Comparison of ENCODE assay signal across 12 mouse cellular contexts in genomic region chr5:30107186-30107585, GRCm38 (mm10). TPM values are rescaled to one million over a fixed set of nuclear protein-coding genes. Genes with fewer than 3 reads are reported as not detected.
DNase-seq lines count a peak whose midpoint lies in the region; ATAC-seq and TF ChIP-seq lines count a peak whose summit lies in the region.
"Had no signal": no experiment of that assay in that cellular context is flagged by ENCODE, and none has a peak within 500 bp of the region (broad histone marks: within the 10 kb centered on the region; RNA-seq: fewer than 3 reads in every experiment).

No protein-coding gene starts in this region.

- peak; percentile 9 for DNase-seq in liver, postnatal 0 days
- no peak for DNase-seq in liver
- DNase-seq in forebrain, embryonic 14.5 days (ENCODE audit: low spot score), result peak; percentile 79
- peak; percentile 82 for DNase-seq in midbrain, embryonic 10.5 days (ENCODE audit: low spot score)
- no peak for DNase-seq in layer of hippocampus, postnatal 10 days (ENCODE audit: low spot score in 2 of 2)
- DNase-seq in adrenal gland, postnatal 4 days (ENCODE audit: low spot score in 2 of 2), result no peak
- no peak for DNase-seq in liver, embryonic 11.5 days (ENCODE audit: low spot score)

- TF ChIP-seq EP300 in liver, postnatal 0 days (IDR thresholded peaks at IDR 0.05; ENCODE audit: low read depth), result no peak

- no peaks in the 10 kb centered on the region for H3K36me3 ChIP-seq in liver, postnatal 0 days (replicated peaks; ENCODE audit: insufficient read depth, low read length)
- H3K36me3 ChIP-seq in forebrain, embryonic 14.5 days (ENCODE audit: control insufficient read depth, insufficient read depth, low read length), result peaks cover 13% of the 10 kb centered on the region; the same call in 1 of the 2 replicates
- H3K36me3 ChIP-seq in midbrain, embryonic 10.5 days, result no peaks in the 10 kb centered on the region
- no peaks in the 10 kb centered on the region for H3K36me3 ChIP-seq in liver, embryonic 11.5 days (ENCODE audit: control insufficient read depth, insufficient read depth, low read length)
- H3K36me3 ChIP-seq: heart, embryonic 15.5 days; liver, embryonic 15.5 days had no signal

- 33% methylated on average over 3 of the region's 7 CpGs for WGBS in liver, postnatal 0 days (ENCODE audit: insufficient replicate concordance)
- WGBS in forebrain, embryonic 14.5 days, result 1% methylated on average over 7 of the region's 7 CpGs
- WGBS in midbrain, embryonic 10.5 days, result under 1% methylated on average over 7 of the region's 7 CpGs
- WGBS in olfactory bulb, adult 2 months, result 27% methylated on average over 7 of the region's 7 CpGs
- WGBS in liver, embryonic 11.5 days, result 23% methylated on average over 7 of the region's 7 CpGs

- no peaks in the 10 kb centered on the region for H3K9me3 ChIP-seq in liver, postnatal 0 days (ENCODE audit: low read length)
- no peaks in the 10 kb centered on the region for H3K9me3 ChIP-seq in forebrain, embryonic 14.5 days (replicated peaks; ENCODE audit: control insufficient read depth, low read length)
- no peaks in the 10 kb centered on the region for H3K9me3 ChIP-seq in midbrain, embryonic 10.5 days (replicated peaks)
- H3K9me3 ChIP-seq in liver, embryonic 11.5 days (ENCODE audit: control insufficient read depth, low read length), result no peaks in the 10 kb centered on the region
- H3K9me3 ChIP-seq: heart, embryonic 15.5 days; liver, embryonic 15.5 days had no signal

- peaks cover 61% of the 10 kb centered on the region for H3K27me3 ChIP-seq in liver, postnatal 0 days (ENCODE audit: insufficient read depth, low read length)
- H3K27me3 ChIP-seq in forebrain, embryonic 14.5 days (replicated peaks; ENCODE audit: control insufficient read depth, insufficient read depth, low read length), result no peaks in the 10 kb centered on the region
- peaks cover 73% of the 10 kb centered on the region for H3K27me3 ChIP-seq in midbrain, embryonic 10.5 days (ENCODE audit: low read depth, poor library complexity, severe bottlenecking)
- peaks cover 81% of the 10 kb centered on the region for H3K27me3 ChIP-seq in liver, embryonic 11.5 days (replicated peaks; ENCODE audit: control insufficient read depth, insufficient read depth, low read length)

- H3K27ac ChIP-seq in liver, postnatal 0 days (ENCODE audit: low read depth), result no peak overlapping the region
- H3K27ac ChIP-seq in forebrain, embryonic 14.5 days (ENCODE audit: low read depth, low read length), result peak overlapping the region; percentile 84
- peak overlapping the region; percentile 89 for H3K27ac ChIP-seq in midbrain, embryonic 10.5 days (replicated peaks)
- H3K27ac ChIP-seq in olfactory bulb, adult 2 months (ENCODE audit: insufficient read depth, low read depth, low read length), result no peak overlapping the region
- H3K27ac ChIP-seq in liver, embryonic 11.5 days (ENCODE audit: low read depth, low read length), result no peak overlapping the region
- H3K27ac ChIP-seq: heart, embryonic 15.5 days; liver, embryonic 15.5 days had no signal

- H3K4me1 ChIP-seq in liver, postnatal 0 days (ENCODE audit: insufficient read depth), result peaks cover 22% of the 10 kb centered on the region
- H3K4me1 ChIP-seq in forebrain, embryonic 14.5 days (ENCODE audit: control insufficient read depth, insufficient read depth, low read length), result peaks cover 40% of the 10 kb centered on the region
- H3K4me1 ChIP-seq in midbrain, embryonic 10.5 days, result peaks cover 76% of the 10 kb centered on the region
- peaks cover 38% of the 10 kb centered on the region for H3K4me1 ChIP-seq in olfactory bulb, adult 2 months (ENCODE audit: control insufficient read depth, insufficient read depth, low read length)
- peaks cover 11% of the 10 kb centered on the region for H3K4me1 ChIP-seq in liver, embryonic 11.5 days (replicated peaks; ENCODE audit: control insufficient read depth, insufficient read depth, low read length)

- no peak for ATAC-seq in liver, postnatal 0 days
- ATAC-seq in forebrain, embryonic 14.5 days, result peak; percentile 43; the same call in 1 of the 2 replicates
- no peak for ATAC-seq in liver, embryonic 11.5 days (replicated peaks; ENCODE audit: low FRiP score)

- TF ChIP-seq POLR2A in olfactory bulb, adult 2 months (IDR thresholded peaks at IDR 0.05; ENCODE audit: insufficient read depth, low read depth, low read length), result no peak

- no peak for TF ChIP-seq CTCF in liver, postnatal 0 days (IDR thresholded peaks at IDR 0.05; ENCODE audit: low read depth)
- TF ChIP-seq CTCF in olfactory bulb, adult 2 months (IDR thresholded peaks at IDR 0.05; ENCODE audit: insufficient read depth, low read depth, low read length), result no peak

- H3K4me2 ChIP-seq in liver, postnatal 0 days (ENCODE audit: low read depth, low read length), result no peak overlapping the region
- peak overlapping the region; percentile 96 for H3K4me2 ChIP-seq in forebrain, embryonic 14.5 days (ENCODE audit: low read length)
- H3K4me2 ChIP-seq in liver, embryonic 11.5 days, result no peak overlapping the region
- H3K4me2 ChIP-seq: heart, embryonic 15.5 days; liver, embryonic 15.5 days had no signal

- no peak overlapping the region for H3K9ac ChIP-seq in liver, postnatal 0 days (replicated peaks)
- peak overlapping the region; percentile 84 for H3K9ac ChIP-seq in forebrain, embryonic 14.5 days (ENCODE audit: low read length)
- no peak overlapping the region for H3K9ac ChIP-seq in liver, embryonic 11.5 days (ENCODE audit: low read depth, low read length)
- H3K9ac ChIP-seq: heart, embryonic 15.5 days; liver, embryonic 15.5 days had no signal

- no peak overlapping the region for H3K4me3 ChIP-seq in liver, postnatal 0 days (ENCODE audit: low read depth, low read length)
- peak overlapping the region; percentile 70 for H3K4me3 ChIP-seq in forebrain, embryonic 14.5 days (ENCODE audit: low read depth, low read length)
- H3K4me3 ChIP-seq in midbrain, embryonic 10.5 days, result peak overlapping the region; percentile 71
- H3K4me3 ChIP-seq in olfactory bulb, adult 2 months (ENCODE audit: insufficient read depth, low read depth, low read length), result 0 out of 2 replicates have a peak overlapping the region, but pooled peaks have one; percentile 3
- no peak overlapping the region for H3K4me3 ChIP-seq in liver, embryonic 11.5 days (ENCODE audit: low read depth, low read length)
- H3K4me3 ChIP-seq: heart, embryonic 15.5 days; liver, embryonic 15.5 days had no signal

RNA-seq across cellular contexts. Expression of gene 3110082J24Rik, which starts 1.3 kb away (rescaled TPM):
- polyA plus RNA-seq in liver, postnatal 0 days (2015; fragmentation: Nextera tagmentation; extraction: Ambion mirVana), result not detected in 2 replicates
- 4.6 and 7.1 TPM in 2 replicates for polyA plus RNA-seq in forebrain, embryonic 14.5 days (2014; fragmentation: Nextera tagmentation; extraction: Ambion mirVana)
- 2.4 and 3.7 TPM in 2 replicates for polyA plus RNA-seq in midbrain, embryonic 10.5 days (2016; fragmentation: Nextera tagmentation; extraction: Ambion mirVana)
- not detected in 2 replicates for polyA plus RNA-seq in olfactory bulb, adult 2 months (2012; ENCODE audit: insufficient read depth, insufficient read length, low replicate concordance, missing spikeins)
- total RNA-seq in layer of hippocampus, postnatal 10 days (2021), result 1 to 10 TPM; 5.0 TPM
- not detected for total RNA-seq in adrenal gland, postnatal 4 days (2021)
- polyA plus RNA-seq in liver, embryonic 11.5 days (2014; fragmentation: Nextera tagmentation; extraction: Ambion mirVana), result not detected in 2 replicates
- polyA plus RNA-seq: heart, embryonic 15.5 days; kidney, embryonic 16.5 days; liver, embryonic 15.5 days; stomach, embryonic 16.5 days had no signal

RNA-seq across cellular contexts. Expression of gene Garem2, which starts 2.2 kb away (rescaled TPM):
- polyA plus RNA-seq in liver, postnatal 0 days (2015; fragmentation: Nextera tagmentation; extraction: Ambion mirVana), result 0.02 TPM in 1 of 2 replicates, not detected in the other
- 11.3 and 12.7 TPM in 2 replicates for polyA plus RNA-seq in forebrain, embryonic 14.5 days (2014; fragmentation: Nextera tagmentation; extraction: Ambion mirVana)
- 6.9 and 9.4 TPM in 2 replicates for polyA plus RNA-seq in midbrain, embryonic 10.5 days (2016; fragmentation: Nextera tagmentation; extraction: Ambion mirVana)
- not detected in 2 replicates for polyA plus RNA-seq in olfactory bulb, adult 2 months (2012; ENCODE audit: insufficient read depth, insufficient read length, low replicate concordance, missing spikeins)
- 10 to 100 TPM; 14.5 to 15.8 TPM for total RNA-seq in layer of hippocampus, postnatal 10 days (2021)
- under 1 TPM; 0.08 to 0.23 TPM for total RNA-seq in adrenal gland, postnatal 4 days (2021)
- 0.18 and 0.35 TPM in 2 replicates for polyA plus RNA-seq in liver, embryonic 11.5 days (2014; fragmentation: Nextera tagmentation; extraction: Ambion mirVana)

RNA-seq across cellular contexts. Expression of gene Tyms, which starts 33.8 kb away (rescaled TPM):
- 84.6 and 101 TPM in 2 replicates for polyA plus RNA-seq in liver, postnatal 0 days (2015; fragmentation: Nextera tagmentation; extraction: Ambion mirVana)
- polyA plus RNA-seq in forebrain, embryonic 14.5 days (2014; fragmentation: Nextera tagmentation; extraction: Ambion mirVana), result 117 and 142 TPM in 2 replicates
- 294 and 321 TPM in 2 replicates for polyA plus RNA-seq in midbrain, embryonic 10.5 days (2016; fragmentation: Nextera tagmentation; extraction: Ambion mirVana)
- polyA plus RNA-seq in olfactory bulb, adult 2 months (2012; ENCODE audit: insufficient read depth, insufficient read length, low replicate concordance, missing spikeins), result not detected in 2 replicates
- 1 to 10 TPM; 9.4 to 9.5 TPM for total RNA-seq in layer of hippocampus, postnatal 10 days (2021)
- 10 to 100 TPM; 67.7 to 73.3 TPM for total RNA-seq in adrenal gland, postnatal 4 days (2021)
- polyA plus RNA-seq in liver, embryonic 11.5 days (2014; fragmentation: Nextera tagmentation; extraction: Ambion mirVana), result 344 and 357 TPM in 2 replicates

RNA-seq across cellular contexts. Expression of gene Hadha, which starts 47.8 kb away (rescaled TPM):
- polyA plus RNA-seq in liver, postnatal 0 days (2015; fragmentation: Nextera tagmentation; extraction: Ambion mirVana), result 224 and 228 TPM in 2 replicates
- 64.9 and 65.8 TPM in 2 replicates for polyA plus RNA-seq in forebrain, embryonic 14.5 days (2014; fragmentation: Nextera tagmentation; extraction: Ambion mirVana)
- polyA plus RNA-seq in midbrain, embryonic 10.5 days (2016; fragmentation: Nextera tagmentation; extraction: Ambion mirVana), result 101 and 115 TPM in 2 replicates
- 248 TPM in 1 of 2 replicates, not detected in the other for polyA plus RNA-seq in olfactory bulb, adult 2 months (2012; ENCODE audit: insufficient read depth, insufficient read length, low replicate concordance, missing spikeins)
- total RNA-seq in layer of hippocampus, postnatal 10 days (2021), result 10 to 100 TPM; 69.7 to 95.5 TPM
- total RNA-seq in adrenal gland, postnatal 4 days (2021), result 100 to 1,000 TPM; 374 to 422 TPM
- 122 and 128 TPM in 2 replicates for polyA plus RNA-seq in liver, embryonic 11.5 days (2014; fragmentation: Nextera tagmentation; extraction: Ambion mirVana)

RNA-seq across cellular contexts. Expression of gene Hadhb, which starts 47.9 kb away (rescaled TPM):
- polyA plus RNA-seq in liver, postnatal 0 days (2015; fragmentation: Nextera tagmentation; extraction: Ambion mirVana), result 421 and 447 TPM in 2 replicates
- 75.6 and 80.9 TPM in 2 replicates for polyA plus RNA-seq in forebrain, embryonic 14.5 days (2014; fragmentation: Nextera tagmentation; extraction: Ambion mirVana)
- polyA plus RNA-seq in midbrain, embryonic 10.5 days (2016; fragmentation: Nextera tagmentation; extraction: Ambion mirVana), result 104 and 106 TPM in 2 replicates
- not detected in 2 replicates for polyA plus RNA-seq in olfactory bulb, adult 2 months (2012; ENCODE audit: insufficient read depth, insufficient read length, low replicate concordance, missing spikeins)
- 10 to 100 TPM; 68.6 to 75.7 TPM for total RNA-seq in layer of hippocampus, postnatal 10 days (2021)
- total RNA-seq in adrenal gland, postnatal 4 days (2021), result 100 to 1,000 TPM; 407 to 479 TPM
- polyA plus RNA-seq in liver, embryonic 11.5 days (2014; fragmentation: Nextera tagmentation; extraction: Ambion mirVana), result 145 and 167 TPM in 2 replicates

Comparison
In these comparisons a context has a peak if more than half of its experiments do, and no peak if none do; other contexts are left out.
1. DNase-seq: peak in liver, postnatal 0 days (single experiment), forebrain, embryonic 14.5 days (single experiment) and midbrain, embryonic 10.5 days (single experiment); none in liver (single experiment), layer of hippocampus, postnatal 10 days (0 of 2), adrenal gland, postnatal 4 days (0 of 2) and liver, embryonic 11.5 days (single experiment).
2. H3K27ac ChIP-seq: peak in forebrain, embryonic 14.5 days (single experiment) and midbrain, embryonic 10.5 days (single experiment); none in liver, postnatal 0 days (single experiment), olfactory bulb, adult 2 months (single experiment) and liver, embryonic 11.5 days (single experiment).
3. H3K4me3 ChIP-seq: peak in forebrain, embryonic 14.5 days (single experiment), midbrain, embryonic 10.5 days (single experiment) and olfactory bulb, adult 2 months (single experiment); none in liver, postnatal 0 days (single experiment) and liver, embryonic 11.5 days (single experiment).
4. RNA of gene Tyms, which starts 33.8 kb away (polyA plus RNA-seq): 344 to 357 TPM in liver, embryonic 11.5 days, 294 to 321 TPM in midbrain, embryonic 10.5 days, 117 to 142 TPM in forebrain, embryonic 14.5 days and 84.6 to 101 TPM in liver, postnatal 0 days; not detected in olfactory bulb, adult 2 months; every median in the first group is over 10 times any median in the second.